Mouse (Mus musculus): Measurements from ENCODE around the gene Arfgef3. TPM values are rescaled to one million over a fixed set of nuclear protein-coding genes. Genes with fewer than 3 reads are reported as not detected.
A peak's percentile ranks its signal among the peaks of the same experiment; 100 is the strongest.
"Not testable (repeated sequence)": the region's sequence is repeated elsewhere in the genome, so short reads cannot be mapped to it uniquely, and the experiment has no call there.

Arfgef3 gene
- polyA plus RNA-seq, 1 experiment from 2014 or later: 0.69 TPM

- WGBS: 73% methylated on average over 5 of the region's 5 CpGs
- Histone ChIP-seq H3K36me3 (no peaks in the 10 kb centered on the region), H3K4me2 (no peak overlapping the region), H3K9me3 (replicated peaks) (no peaks in the 10 kb centered on the region), H3K4me3 (no peak overlapping the region), H3K4me1 (replicated peaks) (no peaks in the 10 kb centered on the region), H3K27me3 (replicated peaks) (0 out of 2 replicates have a peak, but pooled peaks cover 4% of the 10 kb centered on the region), H3K9ac (no peak overlapping the region), H3K27ac (ENCODE audit: poor library complexity, severe bottlenecking) (no peak overlapping the region)
- no peak for ATAC-seq (ENCODE audit: insufficient number of reproducible peaks, low FRiP score)
These were observed 154.3 kb downstream of the Arfgef3 start for GRCm38 (mm10) chr10:18589455-18589854.

- no peaks in the 10 kb centered on the region for H3K9me3 ChIP-seq (replicated peaks)
- no peaks in the 10 kb centered on the region for H3K27me3 ChIP-seq (replicated peaks)
- H3K27ac ChIP-seq (ENCODE audit: poor library complexity, severe bottlenecking): no peak overlapping the region
- WGBS: 29% methylated on average over 7 of the region's 7 CpGs
- H3K4me3 ChIP-seq: no peak overlapping the region
- no peak overlapping the region for H3K9ac ChIP-seq
- no peaks in the 10 kb centered on the region for H3K4me1 ChIP-seq (replicated peaks)
- no peaks in the 10 kb centered on the region for H3K36me3 ChIP-seq
- no peak overlapping the region for H3K4me2 ChIP-seq
- no peak for ATAC-seq (ENCODE audit: insufficient number of reproducible peaks, low FRiP score)
These were observed 159.6 kb downstream of the Arfgef3 start for GRCm38 (mm10) chr10:18584188-18584587.

GRCm38 (mm10) chr10:18572581-18572980, 171.2 kb downstream of the Arfgef3 start:
- no peaks in the 10 kb centered on the region for H3K4me1 ChIP-seq (replicated peaks)
- 62% methylated on average over 2 of the region's 2 CpGs for WGBS

GRCm38 (mm10) chr10:18562940-18563339, 180.8 kb downstream of the Arfgef3 start:
- H3K9me3 ChIP-seq (replicated peaks): no peaks in the 10 kb centered on the region
- no peaks in the 10 kb centered on the region for H3K4me1 ChIP-seq (replicated peaks)
- no peak overlapping the region for H3K27ac ChIP-seq (ENCODE audit: poor library complexity, severe bottlenecking)
- WGBS: 12% methylated on average over 4 of the region's 4 CpGs
- H3K36me3 ChIP-seq: no peaks in the 10 kb centered on the region
- H3K9ac ChIP-seq: no peak overlapping the region
- H3K4me3 ChIP-seq: no peak overlapping the region
- ATAC-seq (ENCODE audit: insufficient number of reproducible peaks, low FRiP score): no peak
- H3K27me3 ChIP-seq (replicated peaks): no peaks in the 10 kb centered on the region
- no peak overlapping the region for H3K4me2 ChIP-seq

More at GRCm38 (mm10) chr10:18572581-18572980, 171.2 kb downstream of the Arfgef3 start:
- no peak overlapping the region for H3K4me3 ChIP-seq
- no peaks in the 10 kb centered on the region for H3K27me3 ChIP-seq (replicated peaks)
- no peak overlapping the region for H3K9ac ChIP-seq
- no peak overlapping the region for H3K4me2 ChIP-seq
- ATAC-seq (ENCODE audit: insufficient number of reproducible peaks, low FRiP score): no peak
- no peak overlapping the region for H3K27ac ChIP-seq (ENCODE audit: poor library complexity, severe bottlenecking)
- H3K9me3 ChIP-seq (replicated peaks): 0 out of 2 replicates have a peak, but pooled peaks cover 2% of the 10 kb centered on the region
- no peaks in the 10 kb centered on the region for H3K36me3 ChIP-seq

GRCm38 (mm10) chr10:18561445-18561844, 182.3 kb downstream of the Arfgef3 start:
- H3K9ac ChIP-seq: no peak overlapping the region
- no peak overlapping the region for H3K4me3 ChIP-seq
- no peak overlapping the region for H3K4me2 ChIP-seq
- 49% methylated on average over 5 of the region's 5 CpGs for WGBS
- H3K9me3 ChIP-seq (replicated peaks): no peaks in the 10 kb centered on the region
- H3K27ac ChIP-seq (ENCODE audit: poor library complexity, severe bottlenecking): no peak overlapping the region
- no peak for ATAC-seq (ENCODE audit: insufficient number of reproducible peaks, low FRiP score)
- no peaks in the 10 kb centered on the region for H3K27me3 ChIP-seq (replicated peaks)
- no peaks in the 10 kb centered on the region for H3K4me1 ChIP-seq (replicated peaks)
- no peaks in the 10 kb centered on the region for H3K36me3 ChIP-seq

- H3K9ac ChIP-seq; H3K4me3 ChIP-seq; H3K27me3 ChIP-seq (replicated peaks); ATAC-seq (ENCODE audit: insufficient number of reproducible peaks, low FRiP score); H3K4me2 ChIP-seq; H3K27ac ChIP-seq (ENCODE audit: poor library complexity, severe bottlenecking); H3K9me3 ChIP-seq (replicated peaks); H3K4me1 ChIP-seq (replicated peaks); H3K36me3 ChIP-seq: not testable (repeated sequence)
- WGBS: 81% methylated on average over 9 of the region's 9 CpGs
These were observed 184.7 kb downstream of the Arfgef3 start for GRCm38 (mm10) chr10:18559076-18559475.

GRCm38 (mm10) chr10:18549321-18550216, 194.2 kb downstream of the Arfgef3 start:
- ATAC-seq (ENCODE audit: insufficient number of reproducible peaks, low FRiP score): no peak
- no peaks in the 10 kb centered on the region for H3K36me3 ChIP-seq
- H3K4me3 ChIP-seq: peak overlapping the region; percentile 48
- H3K27me3 ChIP-seq (replicated peaks): peaks cover 7% of the 10 kb centered on the region; the same call in 1 of the 2 replicates
- 5% methylated on average over 35 of the region's 35 CpGs for WGBS
- no peaks in the 10 kb centered on the region for H3K9me3 ChIP-seq (replicated peaks)
- no peak overlapping the region for H3K27ac ChIP-seq (ENCODE audit: poor library complexity, severe bottlenecking)
- peak overlapping the region; percentile 77 for H3K4me2 ChIP-seq
- H3K9ac ChIP-seq: no peak overlapping the region
- peaks cover 5% of the 10 kb centered on the region; the same call in 1 of the 2 replicates for H3K4me1 ChIP-seq (replicated peaks)

GRCm38 (mm10) chr10:18547381-18547780, 196.4 kb downstream of the Arfgef3 start:
- Histone ChIP-seq H3K36me3 (no peaks in the 10 kb centered on the region), H3K9me3 (replicated peaks) (no peaks in the 10 kb centered on the region), H3K27me3 (replicated peaks) (peaks cover 7% of the 10 kb centered on the region; the same call in 1 of the 2 replicates), H3K9ac (no peak overlapping the region), H3K4me2 (no peak overlapping the region), H3K27ac (ENCODE audit: poor library complexity, severe bottlenecking) (no peak overlapping the region), H3K4me1 (replicated peaks) (peaks cover 5% of the 10 kb centered on the region; the same call in 1 of the 2 replicates), H3K4me3 (no peak overlapping the region)
- 84% methylated on average over 4 of the region's 4 CpGs for WGBS
- ATAC-seq (ENCODE audit: insufficient number of reproducible peaks, low FRiP score): no peak

- Histone ChIP-seq H3K4me1 (replicated peaks) (peaks cover 5% of the 10 kb centered on the region; the same call in 1 of the 2 replicates), H3K9me3 (replicated peaks) (no peaks in the 10 kb centered on the region), H3K9ac (peak within 1 kb of the TSS; percentile 87), H3K36me3 (peaks cover under 1% of the 10 kb centered on the region; the same call in 1 of the 2 replicates), H3K27ac (ENCODE audit: poor library complexity, severe bottlenecking) (no peak within 1 kb of the TSS), H3K4me3 (peak within 1 kb of the TSS; percentile 80), H3K4me2 (peak within 1 kb of the TSS; percentile 92), H3K27me3 (replicated peaks) (peaks cover 7% of the 10 kb centered on the region; the same call in 1 of the 2 replicates)
- 0% methylated on average over 22 of the region's 22 CpGs for WGBS
- ATAC-seq (ENCODE audit: insufficient number of reproducible peaks, low FRiP score): peak; percentile 76
These were observed 197.9 kb downstream of the Arfgef3 start, which contains the start of gene Hebp2 for GRCm38 (mm10) chr10:18545813-18546235. Hebp2 (minus strand) TSS chr10:18546076.

- Histone ChIP-seq H3K36me3 (peaks cover 3% of the 10 kb centered on the region; the same call in 1 of the 2 replicates), H3K27me3 (replicated peaks) (peaks cover 7% of the 10 kb centered on the region; the same call in 1 of the 2 replicates), H3K9me3 (replicated peaks) (no peaks in the 10 kb centered on the region), H3K4me1 (replicated peaks) (peaks cover 3% of the 10 kb centered on the region; the same call in 1 of the 2 replicates), H3K4me3 (peak overlapping the region; percentile 80), H3K9ac (peak overlapping the region; percentile 87), H3K27ac (ENCODE audit: poor library complexity, severe bottlenecking) (no peak overlapping the region), H3K4me2 (peak overlapping the region; percentile 92)
- 4% methylated on average over 13 of the region's 13 CpGs for WGBS
- ATAC-seq (ENCODE audit: insufficient number of reproducible peaks, low FRiP score): peak; percentile 26
These were observed 198.4 kb downstream of the Arfgef3 start for GRCm38 (mm10) chr10:18545309-18545708.

GRCm38 (mm10) chr10:18536889-18537288, 206.9 kb downstream of the Arfgef3 start:
- H3K9ac ChIP-seq: no peak overlapping the region
- no peak overlapping the region for H3K4me2 ChIP-seq
- no peak for ATAC-seq (ENCODE audit: insufficient number of reproducible peaks, low FRiP score)
- H3K9me3 ChIP-seq (replicated peaks): no peaks in the 10 kb centered on the region
- WGBS: 84% methylated on average over 2 of the region's 2 CpGs
- no peaks in the 10 kb centered on the region for H3K27me3 ChIP-seq (replicated peaks)
- H3K36me3 ChIP-seq: peaks cover 29% of the 10 kb centered on the region
- H3K4me1 ChIP-seq (replicated peaks): peaks cover 6% of the 10 kb centered on the region
- no peak overlapping the region for H3K4me3 ChIP-seq
- H3K27ac ChIP-seq (ENCODE audit: poor library complexity, severe bottlenecking): no peak overlapping the region

Measured in heart, embryonic 12.5 days (tissue).